Mouse (Mus musculus): ENCODE measurements around the gene Ndel1. TPM values are rescaled to one million over a fixed set of nuclear protein-coding genes. Genes with fewer than 3 reads are reported as not detected.

Gene Ndel1
- polyA plus RNA-seq, 1 experiment from 2014 or later: 105 TPM

GRCm38 (mm10) chr11:68782336-68782735, 89.3 kb downstream of the Ndel1 start:
- Histone ChIP-seq H3K4me1 (replicated peaks) (no peaks in the 10 kb centered on the region), H3K27me3 (no peaks in the 10 kb centered on the region), H3K9me3 (no peaks in the 10 kb centered on the region), H3K4me3 (no peak overlapping the region), H3K9ac (no peak overlapping the region), H3K4me2 (no peak overlapping the region), H3K27ac (replicated peaks) (no peak overlapping the region), H3K36me3 (peaks cover 58% of the 10 kb centered on the region)
- no peak for ATAC-seq (ENCODE audit: low FRiP score, low read depth)
- 92% methylated on average over 9 of the region's 9 CpGs for WGBS

- no peaks in the 10 kb centered on the region for H3K4me1 ChIP-seq (replicated peaks)
- H3K4me2 ChIP-seq: no peak overlapping the region
- H3K27me3 ChIP-seq: no peaks in the 10 kb centered on the region
- no peak for ATAC-seq (ENCODE audit: low FRiP score, low read depth)
- H3K4me3 ChIP-seq: no peak overlapping the region
- no peak overlapping the region for H3K27ac ChIP-seq (replicated peaks)
- 88% methylated on average over 14 of the region's 14 CpGs for WGBS
- H3K9ac ChIP-seq: no peak overlapping the region
- peaks cover 48% of the 10 kb centered on the region for H3K36me3 ChIP-seq
- H3K9me3 ChIP-seq: no peaks in the 10 kb centered on the region
Measured at GRCm38 (mm10) chr11:68780466-68781114, 91.1 kb downstream of the Ndel1 start.

- no peaks in the 10 kb centered on the region for H3K9me3 ChIP-seq
- 83% methylated on average over 10 of the region's 10 CpGs for WGBS
- no peaks in the 10 kb centered on the region for H3K27me3 ChIP-seq
- peaks cover 41% of the 10 kb centered on the region for H3K36me3 ChIP-seq
- no peaks in the 10 kb centered on the region for H3K4me1 ChIP-seq (replicated peaks)
- no peak overlapping the region for H3K4me3 ChIP-seq
- H3K27ac ChIP-seq (replicated peaks): no peak overlapping the region
- no peak overlapping the region for H3K4me2 ChIP-seq
- no peak for ATAC-seq (ENCODE audit: low FRiP score, low read depth)
- H3K9ac ChIP-seq: no peak overlapping the region
Measured at GRCm38 (mm10) chr11:68779735-68780465, 91.8 kb downstream of the Ndel1 start.

- peaks cover 37% of the 10 kb centered on the region for H3K36me3 ChIP-seq
Measured at GRCm38 (mm10) chr11:68778855-68779254, 92.8 kb downstream of the Ndel1 start.

GRCm38 (mm10) chr11:68777933-68778332, 93.7 kb downstream of the Ndel1 start:
- H3K27me3 ChIP-seq: no peaks in the 10 kb centered on the region
- ATAC-seq (ENCODE audit: low FRiP score, low read depth): no peak
- H3K9me3 ChIP-seq: no peaks in the 10 kb centered on the region
- no peak overlapping the region for H3K4me3 ChIP-seq
- no peak overlapping the region for H3K27ac ChIP-seq (replicated peaks)
- H3K4me1 ChIP-seq (replicated peaks): no peaks in the 10 kb centered on the region
- WGBS: 80% methylated on average over 11 of the region's 11 CpGs
- no peak overlapping the region for H3K9ac ChIP-seq
- no peak overlapping the region for H3K4me2 ChIP-seq
- H3K36me3 ChIP-seq: peaks cover 35% of the 10 kb centered on the region

More at GRCm38 (mm10) chr11:68778855-68779254, 92.8 kb downstream of the Ndel1 start:
- ATAC-seq (ENCODE audit: low FRiP score, low read depth): no peak
- Histone ChIP-seq H3K27ac (replicated peaks) (no peak overlapping the region), H3K9me3 (no peaks in the 10 kb centered on the region), H3K4me3 (no peak overlapping the region), H3K27me3 (no peaks in the 10 kb centered on the region), H3K4me1 (replicated peaks) (no peaks in the 10 kb centered on the region), H3K9ac (no peak overlapping the region), H3K4me2 (no peak overlapping the region)

- WGBS: 85% methylated on average over 7 of the region's 7 CpGs
- Histone ChIP-seq H3K4me1 (replicated peaks) (no peaks in the 10 kb centered on the region), H3K36me3 (peaks cover 38% of the 10 kb centered on the region), H3K27ac (replicated peaks) (no peak overlapping the region), H3K27me3 (no peaks in the 10 kb centered on the region), H3K4me2 (no peak overlapping the region), H3K4me3 (no peak overlapping the region), H3K9me3 (no peaks in the 10 kb centered on the region), H3K9ac (no peak overlapping the region)
- ATAC-seq (ENCODE audit: low FRiP score, low read depth): no peak
Measured at GRCm38 (mm10) chr11:68776147-68776655, 95.5 kb downstream of the Ndel1 start.

Other genes with a start within 250 kb of the Ndel1 start
- 97.3 and 98.8 TPM in 2 replicates for gene Myh10, start 180.3 kb downstream of the Ndel1 start, polyA plus RNA-seq (2015; fragmentation: Nextera tagmentation; extraction: Ambion mirVana)
- not detected in 2 replicates for gene Rnf222, start 16.7 kb upstream of the Ndel1 start, polyA plus RNA-seq (2015; fragmentation: Nextera tagmentation; extraction: Ambion mirVana)
- 557 and 622 TPM in 2 replicates for gene Rpl26, start 29.7 kb upstream of the Ndel1 start, polyA plus RNA-seq (2015; fragmentation: Nextera tagmentation; extraction: Ambion mirVana)
- gene Odf4, start 55.2 kb upstream of the Ndel1 start, polyA plus RNA-seq (2015; fragmentation: Nextera tagmentation; extraction: Ambion mirVana): 0.60 and 1.2 TPM in 2 replicates
- 21.8 and 25.3 TPM in 2 replicates for gene Arhgef15, start 85.6 kb upstream of the Ndel1 start, polyA plus RNA-seq (2015; fragmentation: Nextera tagmentation; extraction: Ambion mirVana)
- 1.7 and 2.1 TPM in 2 replicates for gene Slc25a35, start 96.3 kb upstream of the Ndel1 start, polyA plus RNA-seq (2015; fragmentation: Nextera tagmentation; extraction: Ambion mirVana)
- gene Rangrf, start 103.3 kb upstream of the Ndel1 start, polyA plus RNA-seq (2015; fragmentation: Nextera tagmentation; extraction: Ambion mirVana): 29.8 and 34.3 TPM in 2 replicates
- gene Pfas, start 136.6 kb upstream of the Ndel1 start, polyA plus RNA-seq (2015; fragmentation: Nextera tagmentation; extraction: Ambion mirVana): 17.6 and 19.0 TPM in 2 replicates
- gene Ctc1, start 144.1 kb upstream of the Ndel1 start, polyA plus RNA-seq (2015; fragmentation: Nextera tagmentation; extraction: Ambion mirVana): 56.4 and 71.2 TPM in 2 replicates
- 28.6 and 36.1 TPM in 2 replicates for gene Aurkb, start 173.8 kb upstream of the Ndel1 start, polyA plus RNA-seq (2015; fragmentation: Nextera tagmentation; extraction: Ambion mirVana)
- gene Borcs6, start 187.9 kb upstream of the Ndel1 start, polyA plus RNA-seq (2015; fragmentation: Nextera tagmentation; extraction: Ambion mirVana): 22.1 and 23.1 TPM in 2 replicates
- gene Tmem107, start 198.9 kb upstream of the Ndel1 start, polyA plus RNA-seq (2015; fragmentation: Nextera tagmentation; extraction: Ambion mirVana): 36.6 and 41.7 TPM in 2 replicates
- gene Vamp2, start 216.6 kb upstream of the Ndel1 start, polyA plus RNA-seq (2015; fragmentation: Nextera tagmentation; extraction: Ambion mirVana): 317 and 437 TPM in 2 replicates
- gene Per1, start 223.4 kb upstream of the Ndel1 start, polyA plus RNA-seq (2015; fragmentation: Nextera tagmentation; extraction: Ambion mirVana): 10.0 and 10.1 TPM in 2 replicates
- 0.87 and 0.98 TPM in 2 replicates for gene Hes7, start 248.5 kb upstream of the Ndel1 start, polyA plus RNA-seq (2015; fragmentation: Nextera tagmentation; extraction: Ambion mirVana)

All from hindbrain, embryonic 15.5 days (tissue).